Mouse (Mus musculus): ENCODE results near the gene C330021F23Rik. TPM values are rescaled to one million over a fixed set of nuclear protein-coding genes. Genes with fewer than 3 reads are reported as not detected.

C330021F23Rik gene
- polyA plus RNA-seq, 1 experiment from 2014 or later = 3.0 TPM

Other genes with a start within 250 kb of the C330021F23Rik start
- 0.32 and 0.40 TPM in 2 replicates for gene A430078G23Rik, start 214.6 kb upstream of the C330021F23Rik start, polyA plus RNA-seq (2014; fragmentation: Nextera tagmentation; extraction: Ambion mirVana)
- gene Arhgef18, start 175.0 kb upstream of the C330021F23Rik start, polyA plus RNA-seq (2014; fragmentation: Nextera tagmentation; extraction: Ambion mirVana) = 5.2 and 6.4 TPM in 2 replicates
- gene Pex11g, start 100.3 kb upstream of the C330021F23Rik start, polyA plus RNA-seq (2014; fragmentation: Nextera tagmentation; extraction: Ambion mirVana) = 3.4 and 4.3 TPM in 2 replicates
- not detected in 2 replicates for gene Tex45, start 97.1 kb upstream of the C330021F23Rik start, polyA plus RNA-seq (2014; fragmentation: Nextera tagmentation; extraction: Ambion mirVana)
- 8.7 and 8.9 TPM in 2 replicates for gene Zfp358, start 74.9 kb upstream of the C330021F23Rik start, polyA plus RNA-seq (2014; fragmentation: Nextera tagmentation; extraction: Ambion mirVana)
- gene Mcoln1, start 67.5 kb upstream of the C330021F23Rik start, polyA plus RNA-seq (2014; fragmentation: Nextera tagmentation; extraction: Ambion mirVana) = 36.2 and 39.8 TPM in 2 replicates
- 17.8 and 22.9 TPM in 2 replicates for gene Pnpla6, start 52.6 kb upstream of the C330021F23Rik start, polyA plus RNA-seq (2014; fragmentation: Nextera tagmentation; extraction: Ambion mirVana)
- gene Camsap3, start 19.3 kb downstream of the C330021F23Rik start, polyA plus RNA-seq (2014; fragmentation: Nextera tagmentation; extraction: Ambion mirVana) = 3.5 and 3.9 TPM in 2 replicates
- 60.5 and 66.8 TPM in 2 replicates for gene Xab2, start 53.3 kb downstream of the C330021F23Rik start, polyA plus RNA-seq (2014; fragmentation: Nextera tagmentation; extraction: Ambion mirVana)
- 102 and 111 TPM in 2 replicates for gene Pet100, start 53.6 kb downstream of the C330021F23Rik start, polyA plus RNA-seq (2014; fragmentation: Nextera tagmentation; extraction: Ambion mirVana)
- gene Pcp2, start 57.6 kb downstream of the C330021F23Rik start, polyA plus RNA-seq (2014; fragmentation: Nextera tagmentation; extraction: Ambion mirVana) = 0.40 TPM in 1 of 2 replicates, not detected in the other
- gene Stxbp2, start 63.0 kb downstream of the C330021F23Rik start, polyA plus RNA-seq (2014; fragmentation: Nextera tagmentation; extraction: Ambion mirVana) = 97.5 and 105 TPM in 2 replicates
- gene Retn, start 87.8 kb downstream of the C330021F23Rik start, polyA plus RNA-seq (2014; fragmentation: Nextera tagmentation; extraction: Ambion mirVana) = 0.29 and 0.40 TPM in 2 replicates
- gene Mcemp1, start 97.8 kb downstream of the C330021F23Rik start, polyA plus RNA-seq (2014; fragmentation: Nextera tagmentation; extraction: Ambion mirVana) = 0.52 and 1.0 TPM in 2 replicates
- 7.3 and 11.4 TPM in 2 replicates for gene Fcor, start 104.4 kb downstream of the C330021F23Rik start, polyA plus RNA-seq (2014; fragmentation: Nextera tagmentation; extraction: Ambion mirVana)
- gene Trappc5, start 108.3 kb downstream of the C330021F23Rik start, polyA plus RNA-seq (2014; fragmentation: Nextera tagmentation; extraction: Ambion mirVana) = 29.5 and 31.6 TPM in 2 replicates
- gene Fcer2a, start 126.2 kb downstream of the C330021F23Rik start, polyA plus RNA-seq (2014; fragmentation: Nextera tagmentation; extraction: Ambion mirVana) = 0.10 TPM in 1 of 2 replicates, not detected in the other
- gene Clec4g, start 152.7 kb downstream of the C330021F23Rik start, polyA plus RNA-seq (2014; fragmentation: Nextera tagmentation; extraction: Ambion mirVana) = 0.92 and 1.8 TPM in 2 replicates
- 0.23 TPM in 1 of 2 replicates, not detected in the other for gene Cd209a, start 181.0 kb downstream of the C330021F23Rik start, polyA plus RNA-seq (2014; fragmentation: Nextera tagmentation; extraction: Ambion mirVana)

Data from liver, embryonic 11.5 days (tissue).